Mouse (Mus musculus) hematopoietic stem cell, adult 5-6 weeks (primary cell): Measurements from ENCODE around the gene Srcin1. TPM values are rescaled to one million over a fixed set of nuclear protein-coding genes. Genes with fewer than 3 reads are reported as not detected.

ENCODE experiments used
- ATAC-seq, 2 experiments: fragments of 125-278 bp in 1 of 2; replicated peaks in 1 of 2; 2 replicates each; pipeline ENCODE4 v1.8.0; 2016 to 2017; ENCODE audit warnings: inconsistent platforms in 2 of 2, mild to moderate bottlenecking in 2 of 2, moderate number of reproducible peaks in 2 of 2, low read depth in 1 of 2, moderate TSS enrichment in 1 of 2; ENCODE audit not compliant: low FRiP score in 2 of 2, poor library complexity in 2 of 2, severe bottlenecking in 2 of 2, insufficient read depth in 1 of 2, low TSS enrichment in 1 of 2
- total RNA-seq: library from RNA; stranded (forward); fragments of 172-1452, 232-1000 nt; gene quantifications from 2 replicates; pipeline ENCODE4 v1.2.3, GENCODE M21; 2017

Srcin1 gene
- total RNA-seq, 1 experiment from 2014 or later: not detected

GRCm38 (mm10) chr11:97468639-97469287, 107.2 kb downstream of the Srcin1 start:
- peak; percentile 80 to 84 for ATAC-seq

- no peak for ATAC-seq
Measured at GRCm38 (mm10) chr11:97466444-97467160, 109.4 kb downstream of the Srcin1 start.

- no peak for ATAC-seq
Measured at GRCm38 (mm10) chr11:97465957-97466356, 110.0 kb downstream of the Srcin1 start.

GRCm38 (mm10) chr11:97463991-97464390, 112.0 kb downstream of the Srcin1 start:
- no peak for ATAC-seq

- ATAC-seq: no peak
Measured at GRCm38 (mm10) chr11:97463166-97463565, 112.8 kb downstream of the Srcin1 start.

DNA sequence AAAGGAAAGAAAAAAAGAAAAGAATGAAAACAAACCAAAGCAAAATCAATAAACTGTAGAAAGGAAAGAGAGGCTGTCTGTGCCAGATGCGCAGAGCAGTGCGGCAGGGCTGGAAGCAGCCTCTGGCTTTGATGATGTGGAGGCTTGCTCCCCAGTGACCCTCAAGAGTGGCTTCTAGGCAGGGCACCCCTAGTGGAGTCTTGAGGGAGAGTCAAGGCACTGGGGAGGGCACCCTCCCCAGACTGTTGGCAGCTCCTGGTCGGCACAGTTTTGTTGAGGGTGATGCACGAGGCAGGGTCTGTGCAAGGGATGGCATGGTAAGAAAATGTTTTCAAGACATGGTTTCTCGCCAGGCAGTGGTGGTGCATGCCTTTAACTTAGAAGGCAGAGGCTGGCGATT, 113.4 kb downstream of the Srcin1 start:
- no peak for ATAC-seq

GRCm38 (mm10) chr11:97461307-97461820, 114.6 kb downstream of the Srcin1 start:
- no peak for ATAC-seq

Other genes with a start within 250 kb of the Srcin1 start
- gene Gpr179, start 224.1 kb downstream of the Srcin1 start, total RNA-seq: 0.10 and 0.31 TPM in 2 replicates
- 12.8 and 13.6 TPM in 2 replicates for gene Socs7, start 213.6 kb downstream of the Srcin1 start, total RNA-seq
- gene Arhgap23, start 160.7 kb downstream of the Srcin1 start, total RNA-seq: 7.3 and 11.4 TPM in 2 replicates
- gene 4933428G20Rik, start 75.8 kb downstream of the Srcin1 start, total RNA-seq: not detected in 2 replicates
- 2.1 and 2.2 TPM in 2 replicates for gene Epop, start 53.5 kb upstream of the Srcin1 start, total RNA-seq
- 16.5 and 19.5 TPM in 2 replicates for gene Mllt6, start 87.2 kb upstream of the Srcin1 start, total RNA-seq
- gene Cisd3, start 109.6 kb upstream of the Srcin1 start, total RNA-seq: 4.8 and 9.2 TPM in 2 replicates
- 1.5 and 2.8 TPM in 2 replicates for gene Pcgf2, start 124.3 kb upstream of the Srcin1 start, total RNA-seq
- gene Psmb3, start 127.2 kb upstream of the Srcin1 start, total RNA-seq: 93.0 and 116 TPM in 2 replicates
- gene Pip4k2b, start 168.5 kb upstream of the Srcin1 start, total RNA-seq: 42.3 and 81.6 TPM in 2 replicates
- 18.8 and 23.3 TPM in 2 replicates for gene Cwc25, start 190.4 kb upstream of the Srcin1 start, total RNA-seq
- gene 1700001P01Rik, start 199.7 kb upstream of the Srcin1 start, total RNA-seq: 0.69 TPM in 1 of 2 replicates, not detected in the other
- gene Rpl23, start 206.3 kb upstream of the Srcin1 start, total RNA-seq: 1,424 and 2,771 TPM in 2 replicates
- gene Lasp1, start 222.8 kb upstream of the Srcin1 start, total RNA-seq: 220 and 229 TPM in 2 replicates